Mouse (Mus musculus) midbrain, postnatal 0 days (tissue): ENCODE measurements at regions not wholly inside any gene's neighbourhood (a gene's known extent, or its start where the extent isn't known, plus 50 kb on each side); places are given as distances from the start of the nearest gene placed in this dataset.

Source experiments
- ATAC-seq: fragments of 200-750 bp; cut with Nextera tagmentation; 2 replicates; pipeline ENCODE4 v1.8.0; 2017; ENCODE audit warnings: moderate number of reproducible peaks, mild to moderate bottlenecking, moderate TSS enrichment, moderate library complexity; ENCODE audit not compliant: low FRiP score
- DNase-seq: peaks from one replicate; pipeline ENCODE4 v3.0.0-alpha.2; 2015; ENCODE audit warnings: low spot score
- H3K27ac ChIP-seq: fragments of 300-500 bp; sonication (generic); 2 replicates; pipeline ENCODE4 v1.5.1; 2014; ENCODE audit warnings: low read depth, mild to moderate bottlenecking, low read length, mixed read lengths
- H3K27me3 ChIP-seq: fragments of 300-500 bp; sonication (generic); 2 replicates; pipeline ENCODE4 v1.6.1; 2014; ENCODE audit warnings: low read length, control low read depth, mixed read lengths; ENCODE audit not compliant: insufficient read depth
- H3K36me3 ChIP-seq: fragments of 300-500 bp; sonication (generic); 2 replicates; pipeline ENCODE4 v1.6.1; 2014; ENCODE audit warnings: low read length, control low read depth, mixed read lengths; ENCODE audit not compliant: insufficient read depth
- H3K4me1 ChIP-seq: fragments of 300-500 bp; sonication (generic); 2 replicates; pipeline ENCODE4 v1.6.1; 2014; ENCODE audit warnings: mild to moderate bottlenecking, control low read depth, antibody characterized with exemption, low read length, mixed read lengths; ENCODE audit not compliant: insufficient read depth
- H3K4me2 ChIP-seq: fragments of 300-500 bp; sonication (generic); 2 replicates; pipeline ENCODE4 v1.6.1; 2014; ENCODE audit warnings: low read depth, mild to moderate bottlenecking, low read length, mixed read lengths; ENCODE audit not compliant: poor library complexity, severe bottlenecking
- H3K4me3 ChIP-seq: fragments of 300-500 bp; sonication (generic); 2 replicates; pipeline ENCODE4 v1.5.1; 2014; ENCODE audit warnings: low read depth, mild to moderate bottlenecking, low read length, moderate library complexity
- H3K9ac ChIP-seq: fragments of 300-500 bp; sonication (generic); replicated peaks from 2 replicates; pipeline ENCODE4 v1.6.1; 2014; ENCODE audit warnings: mild to moderate bottlenecking, low read length, moderate library complexity, mixed read lengths; ENCODE audit not compliant: poor library complexity, severe bottlenecking
- H3K9me3 ChIP-seq: fragments of 300-500 bp; sonication (generic); 2 replicates; pipeline ENCODE4 v1.6.1; 2016; ENCODE audit warnings: low read length, control low read depth
- CTCF ChIP-seq: IDR thresholded peaks from 2 replicates; pipeline ENCODE4 v1.5.1; 2016; ENCODE audit warnings: antibody characterized with exemption, mild to moderate bottlenecking
- WGBS: fragments of 180-500 bp; shearing (Covaris S2); extraction: QIAGEN DNeasy Blood & Tissue Kit; methylation state at CpG from one replicate; pipeline ENCODE4 v1.1.7; 2014; 5-methylcytosine and 5-hydroxymethylcytosine counted together

- 68% methylated on average over 1 of the region's 1 CpGs for WGBS
- TF ChIP-seq CTCF = no peak
- Histone ChIP-seq H3K36me3 (no peaks in the 10 kb centered on the region), H3K9me3 (no peaks in the 10 kb centered on the region), H3K27me3 (no peaks in the 10 kb centered on the region), H3K4me2 (no peak overlapping the region), H3K4me3 (no peak overlapping the region), H3K9ac (no peak overlapping the region), H3K4me1 (no peaks in the 10 kb centered on the region), H3K27ac (no peak overlapping the region)
- DNase-seq (no peak), ATAC-seq (no peak)
Observed at GRCm38 (mm10) chr4:81912653-81913052, 470.0 kb upstream of the Mpdz start.

GRCm38 (mm10) chr4:81899961-81900540, 457.4 kb upstream of the Mpdz start:
- H3K9ac ChIP-seq = no peak overlapping the region
- no peaks in the 10 kb centered on the region for H3K27me3 ChIP-seq
- no peak overlapping the region for H3K4me3 ChIP-seq
- WGBS = 80% methylated on average over 5 of the region's 5 CpGs
- no peaks in the 10 kb centered on the region for H3K4me1 ChIP-seq
- DNase-seq = no peak
- H3K9me3 ChIP-seq = no peaks in the 10 kb centered on the region
- no peak for TF ChIP-seq CTCF
- H3K36me3 ChIP-seq = no peaks in the 10 kb centered on the region
- no peak overlapping the region for H3K4me2 ChIP-seq
- no peak for ATAC-seq
- H3K27ac ChIP-seq = no peak overlapping the region

- no peaks in the 10 kb centered on the region for H3K36me3 ChIP-seq
- TF ChIP-seq CTCF = no peak
- H3K27ac ChIP-seq = no peak overlapping the region
- no peak overlapping the region for H3K4me3 ChIP-seq
- DNase-seq = peak; percentile 26
- H3K9ac ChIP-seq = no peak overlapping the region
- 80% methylated on average over 2 of the region's 2 CpGs for WGBS
- H3K27me3 ChIP-seq = no peaks in the 10 kb centered on the region
- ATAC-seq = no peak
- no peak overlapping the region for H3K4me2 ChIP-seq
- H3K4me1 ChIP-seq = no peaks in the 10 kb centered on the region
- H3K9me3 ChIP-seq = no peaks in the 10 kb centered on the region
Observed at GRCm38 (mm10) chr4:81898661-81899060, 456.0 kb upstream of the Mpdz start.

- Histone ChIP-seq H3K27me3 (no peaks in the 10 kb centered on the region), H3K4me2 (no peak overlapping the region), H3K36me3 (no peaks in the 10 kb centered on the region), H3K9ac (no peak overlapping the region), H3K4me1 (no peaks in the 10 kb centered on the region), H3K4me3 (no peak overlapping the region), H3K9me3 (no peaks in the 10 kb centered on the region), H3K27ac (no peak overlapping the region)
- ATAC-seq (no peak), DNase-seq (no peak)
- TF ChIP-seq CTCF = no peak
- WGBS = 90% methylated on average over 5 of the region's 5 CpGs
Observed at GRCm38 (mm10) chr4:81897451-81897850, 454.8 kb upstream of the Mpdz start.

GRCm38 (mm10) chr4:81868941-81869340, 426.3 kb upstream of the Mpdz start:
- H3K36me3 ChIP-seq = no peaks in the 10 kb centered on the region
- DNase-seq = no peak

GRCm38 (mm10) chr4:81841642-81842494, 399.3 kb upstream of the Mpdz start:
- 78% methylated on average over 4 of the region's 4 CpGs for WGBS
- TF ChIP-seq CTCF = no peak

More at GRCm38 (mm10) chr4:81868941-81869340, 426.3 kb upstream of the Mpdz start:
- ATAC-seq = no peak
- Histone ChIP-seq H3K4me3 (no peak overlapping the region), H3K27ac (no peak overlapping the region), H3K4me1 (no peaks in the 10 kb centered on the region), H3K4me2 (no peak overlapping the region), H3K9ac (no peak overlapping the region), H3K27me3 (no peaks in the 10 kb centered on the region), H3K9me3 (no peaks in the 10 kb centered on the region)
- 95% methylated on average over 2 of the region's 2 CpGs for WGBS
- TF ChIP-seq CTCF = no peak

More at GRCm38 (mm10) chr4:81841642-81842494, 399.3 kb upstream of the Mpdz start:
- Histone ChIP-seq H3K4me3 (no peak overlapping the region), H3K27ac (no peak overlapping the region), H3K36me3 (no peaks in the 10 kb centered on the region), H3K9me3 (no peaks in the 10 kb centered on the region), H3K27me3 (no peaks in the 10 kb centered on the region), H3K4me1 (no peaks in the 10 kb centered on the region), H3K4me2 (no peak overlapping the region), H3K9ac (no peak overlapping the region)
- DNase-seq (no peak), ATAC-seq (no peak)
